Mouse (Mus musculus) olfactory bulb, adult 2 months (tissue): ENCODE measurements around the gene Gm28374.

ENCODE experiments used
- CTCF ChIP-seq: fragments of 200-500 bp; IDR thresholded peaks from 2 replicates; pipeline ENCODE4 v1.5.1; 2012; ENCODE audit warnings: low read depth, mild to moderate bottlenecking, low read length, moderate library complexity; ENCODE audit not compliant: insufficient read depth
- POLR2A ChIP-seq: fragments of 200-500 bp; IDR thresholded peaks from 2 replicates; pipeline ENCODE4 v1.6.1; 2012; ENCODE audit warnings: mild to moderate bottlenecking, low read depth, low read length, moderate library complexity; ENCODE audit not compliant: insufficient read depth

DNA sequence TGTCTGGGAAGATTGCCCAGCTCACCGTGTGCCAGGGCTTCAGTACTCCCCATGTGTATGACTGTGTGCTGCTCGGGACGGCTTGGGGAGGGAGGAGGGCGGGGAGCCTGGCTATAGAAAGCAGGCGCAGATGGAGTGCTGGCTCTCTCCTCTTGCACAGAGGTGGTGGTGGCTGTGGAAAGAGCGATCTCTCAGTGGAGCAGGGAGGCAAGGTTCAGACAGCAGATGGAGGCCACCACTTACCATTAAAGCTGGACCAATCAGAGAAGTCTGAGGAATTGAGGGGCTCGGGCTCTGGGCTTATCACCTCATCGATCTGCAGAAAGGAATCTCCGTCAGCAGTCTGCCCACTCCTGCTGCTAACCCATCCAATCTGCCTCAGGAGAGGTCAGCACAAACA lies at the start of gene Gm28374:
- no peak for TF ChIP-seq CTCF
- no peak for TF ChIP-seq POLR2A
